Mouse (Mus musculus) hindbrain, embryonic 10.5 days (tissue): ENCODE measurements around the gene Btbd9. TPM values are rescaled to one million over a fixed set of nuclear protein-coding genes. Genes with fewer than 3 reads are reported as not detected.

Experiments
- DNase-seq: peaks from one replicate; pipeline ENCODE4 v3.0.0-alpha.2; 2017; ENCODE audit warnings: low spot score
- H3K27ac ChIP-seq: fragments of 300-500 bp; sonication (generic); 2 replicates; pipeline ENCODE4 v1.5.1; 2016; ENCODE audit warnings: mild to moderate bottlenecking, moderate library complexity
- H3K27me3 ChIP-seq: fragments of 300-500 bp; sonication (generic); 2 replicates; pipeline ENCODE4 v1.6.1; 2016; ENCODE audit warnings: mild to moderate bottlenecking; ENCODE audit not compliant: poor library complexity, insufficient read depth, severe bottlenecking
- H3K36me3 ChIP-seq: fragments of 300-500 bp; sonication (generic); 2 replicates; pipeline ENCODE4 v1.6.1; 2016; ENCODE audit warnings: mild to moderate bottlenecking, moderate library complexity
- H3K4me1 ChIP-seq: fragments of 300-500 bp; sonication (generic); replicated peaks from 2 replicates; pipeline ENCODE4 v1.6.1; 2016; ENCODE audit warnings: mild to moderate bottlenecking
- H3K4me3 ChIP-seq: fragments of 300-500 bp; sonication (generic); 2 replicates; pipeline ENCODE4 v1.5.1; 2016; ENCODE audit warnings: mild to moderate bottlenecking, moderate library complexity
- H3K9me3 ChIP-seq: fragments of 300-500 bp; sonication (generic); 2 replicates; pipeline ENCODE4 v1.6.1; 2016; ENCODE audit warnings: mild to moderate bottlenecking, moderate library complexity
- WGBS: fragments of 180-500 bp; shearing (Covaris S2); methylation state at CpG from one replicate; pipeline ENCODE4 v1.1.7; 2016; 5-methylcytosine and 5-hydroxymethylcytosine counted together
- polyA plus RNA-seq: library from polyadenylated mRNA; unstranded; fragments of >200 nt; fragmentation: Nextera tagmentation; extraction: Ambion mirVana; gene quantifications from 2 replicates; pipeline ENCODE4 v1.2.1, GENCODE M21; 2016

Gene Btbd9
- polyA plus RNA-seq, 1 experiment from 2014 or later, result 67.3 TPM

DNA sequence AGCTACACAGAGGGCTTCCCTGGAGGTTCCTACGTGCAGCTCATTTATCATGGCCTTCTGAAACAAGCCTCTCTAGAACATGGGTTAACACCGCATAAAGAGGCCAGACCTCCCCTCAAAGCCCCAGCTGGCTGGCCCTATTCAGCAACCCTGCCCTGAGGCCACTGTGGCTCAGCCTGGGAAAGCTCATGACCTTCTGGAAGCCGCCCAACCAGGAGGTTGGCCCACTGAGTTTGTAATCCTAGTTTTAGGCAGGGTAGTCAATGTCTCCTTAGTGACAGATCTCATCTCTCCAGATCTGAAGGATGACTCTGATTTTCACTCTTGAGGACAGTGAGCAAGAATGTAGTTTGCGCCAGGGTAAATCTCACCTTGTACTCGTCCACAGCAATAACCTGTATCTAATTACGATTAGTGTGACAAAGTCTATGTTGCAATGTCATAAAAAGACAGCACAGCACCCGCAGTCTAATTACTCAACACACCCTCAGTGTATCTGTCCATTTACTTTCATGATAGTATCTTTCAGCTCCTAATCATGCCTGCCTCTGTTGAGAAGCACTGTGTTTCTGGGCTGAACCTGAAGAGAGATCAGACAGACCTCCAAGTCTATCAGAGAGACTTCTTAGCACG, 320.2 kb downstream of the Btbd9 start:
- Histone ChIP-seq H3K9me3 (no peaks in the 10 kb centered on the region), H3K36me3 (no peaks in the 10 kb centered on the region), H3K27me3 (no peaks in the 10 kb centered on the region), H3K4me3 (no peak overlapping the region), H3K27ac (peak overlapping the region; percentile 82), H3K4me1 (peaks cover 79% of the 10 kb centered on the region)
- WGBS, result 64% methylated on average over 8 of the region's 8 CpGs
- DNase-seq, result peak; percentile 41

GRCm38 (mm10) chr17:30253924-30254323, 322.4 kb downstream of the Btbd9 start:
- WGBS, result 40% methylated on average over 7 of the region's 7 CpGs
- Histone ChIP-seq H3K27ac (peak overlapping the region; percentile 82), H3K4me1 (peaks cover 70% of the 10 kb centered on the region), H3K9me3 (no peaks in the 10 kb centered on the region), H3K27me3 (no peaks in the 10 kb centered on the region), H3K36me3 (no peaks in the 10 kb centered on the region), H3K4me3 (no peak overlapping the region)
- no peak for DNase-seq

- H3K4me1 ChIP-seq, result peaks cover 62% of the 10 kb centered on the region
Observed at GRCm38 (mm10) chr17:30253028-30253427, 323.3 kb downstream of the Btbd9 start.

GRCm38 (mm10) chr17:30245308-30245706, 331.0 kb downstream of the Btbd9 start:
- no peaks in the 10 kb centered on the region for H3K36me3 ChIP-seq
- H3K9me3 ChIP-seq, result no peaks in the 10 kb centered on the region
- peaks cover 68% of the 10 kb centered on the region for H3K4me1 ChIP-seq
- WGBS, result 82% methylated on average over 10 of the region's 10 CpGs
- no peak for DNase-seq
- no peak overlapping the region for H3K4me3 ChIP-seq
- H3K27ac ChIP-seq, result peak overlapping the region; percentile 66; the same call in 1 of the 2 replicates
- H3K27me3 ChIP-seq, result no peaks in the 10 kb centered on the region

More at GRCm38 (mm10) chr17:30253028-30253427, 323.3 kb downstream of the Btbd9 start:
- Histone ChIP-seq H3K27me3 (no peaks in the 10 kb centered on the region), H3K9me3 (no peaks in the 10 kb centered on the region), H3K4me3 (no peak overlapping the region), H3K36me3 (no peaks in the 10 kb centered on the region), H3K27ac (no peak overlapping the region)
- WGBS, result 54% methylated on average over 5 of the region's 5 CpGs
- no peak for DNase-seq

- 83% methylated on average over 14 of the region's 14 CpGs for WGBS
- Histone ChIP-seq H3K36me3 (no peaks in the 10 kb centered on the region), H3K27me3 (no peaks in the 10 kb centered on the region), H3K9me3 (no peaks in the 10 kb centered on the region), H3K4me1 (peaks cover 62% of the 10 kb centered on the region), H3K4me3 (no peak overlapping the region), H3K27ac (peak overlapping the region; percentile 57)
- DNase-seq, result no peak
Observed at GRCm38 (mm10) chr17:30244651-30245307, 331.5 kb downstream of the Btbd9 start.

- H3K4me1 ChIP-seq, result peaks cover 62% of the 10 kb centered on the region
- WGBS, result 82% methylated on average over 7 of the region's 7 CpGs
- no peak for DNase-seq
Observed at GRCm38 (mm10) chr17:30243540-30243939, 332.7 kb downstream of the Btbd9 start.

GRCm38 (mm10) chr17:30242647-30243046, 333.6 kb downstream of the Btbd9 start:
- no peaks in the 10 kb centered on the region for H3K36me3 ChIP-seq
- H3K27me3 ChIP-seq, result no peaks in the 10 kb centered on the region
- 91% methylated on average over 4 of the region's 4 CpGs for WGBS
- 0 out of 2 replicates have a peak overlapping the region, but pooled peaks have one; percentile 60 for H3K27ac ChIP-seq
- H3K4me1 ChIP-seq, result peaks cover 62% of the 10 kb centered on the region
- no peak for DNase-seq
- H3K4me3 ChIP-seq, result no peak overlapping the region
- H3K9me3 ChIP-seq, result no peaks in the 10 kb centered on the region

More at GRCm38 (mm10) chr17:30243540-30243939, 332.7 kb downstream of the Btbd9 start:
- Histone ChIP-seq H3K9me3 (no peaks in the 10 kb centered on the region), H3K27ac (peak overlapping the region; percentile 9; the same call in 1 of the 2 replicates), H3K27me3 (no peaks in the 10 kb centered on the region), H3K4me3 (no peak overlapping the region), H3K36me3 (no peaks in the 10 kb centered on the region)

DNA sequence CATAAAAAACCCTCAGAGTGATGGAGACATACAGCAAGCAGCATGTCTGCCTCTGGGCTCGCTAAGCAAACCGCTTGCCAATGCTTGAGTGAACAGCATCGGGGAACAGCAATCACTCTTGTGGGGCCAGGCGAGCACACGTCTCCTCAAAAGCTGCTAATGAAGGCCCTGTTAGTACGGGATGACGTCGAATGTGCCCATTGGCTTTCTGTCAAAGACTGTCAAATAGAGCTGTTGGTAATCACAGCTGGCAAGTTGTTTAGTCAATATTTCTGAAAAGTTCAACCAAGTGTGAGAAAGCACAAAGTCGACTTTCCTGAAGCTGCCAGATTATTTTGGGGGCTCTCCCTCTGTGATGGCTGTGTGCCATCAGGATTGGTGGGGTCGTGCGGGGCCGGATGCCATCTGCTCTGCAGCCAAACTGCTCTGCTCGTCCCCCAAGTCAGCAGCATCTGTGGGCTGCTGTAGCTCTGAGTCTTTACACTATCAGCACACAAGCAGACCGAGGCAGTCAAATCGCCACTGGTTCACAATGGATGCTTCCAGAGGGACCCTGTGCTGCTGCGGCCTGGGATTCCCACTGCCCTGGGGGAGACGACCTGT, 334.5 kb downstream of the Btbd9 start:
- no peaks in the 10 kb centered on the region for H3K27me3 ChIP-seq
- H3K4me1 ChIP-seq, result peaks cover 56% of the 10 kb centered on the region
- no peaks in the 10 kb centered on the region for H3K36me3 ChIP-seq
- no peaks in the 10 kb centered on the region for H3K9me3 ChIP-seq
- no peak for DNase-seq
- peak overlapping the region; percentile 60 for H3K27ac ChIP-seq
- H3K4me3 ChIP-seq, result no peak overlapping the region
- 76% methylated on average over 17 of the region's 17 CpGs for WGBS

DNA sequence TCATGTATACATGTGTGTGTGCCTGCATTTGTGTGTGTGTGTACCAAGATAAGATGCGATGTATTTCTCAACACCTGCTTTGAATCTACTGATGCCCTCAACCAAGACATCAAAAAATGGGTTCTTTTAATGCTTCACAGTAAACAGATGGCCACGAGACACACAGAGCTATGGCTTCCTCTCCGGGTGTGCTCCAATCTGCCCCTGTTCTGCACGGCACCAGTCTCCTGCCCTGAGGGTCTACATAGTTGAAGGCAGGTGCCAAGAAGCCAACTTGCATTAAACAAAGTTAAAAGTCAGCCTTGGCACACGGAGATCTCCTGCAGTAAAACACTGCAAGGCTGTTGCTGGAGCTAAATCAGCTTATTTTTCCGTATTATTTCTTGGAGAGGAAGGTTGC, 335.2 kb downstream of the Btbd9 start:
- Histone ChIP-seq H3K27ac (no peak overlapping the region), H3K4me1 (peaks cover 56% of the 10 kb centered on the region), H3K27me3 (no peaks in the 10 kb centered on the region), H3K36me3 (no peaks in the 10 kb centered on the region), H3K4me3 (no peak overlapping the region), H3K9me3 (no peaks in the 10 kb centered on the region)
- 88% methylated on average over 6 of the region's 6 CpGs for WGBS
- DNase-seq, result no peak

DNA sequence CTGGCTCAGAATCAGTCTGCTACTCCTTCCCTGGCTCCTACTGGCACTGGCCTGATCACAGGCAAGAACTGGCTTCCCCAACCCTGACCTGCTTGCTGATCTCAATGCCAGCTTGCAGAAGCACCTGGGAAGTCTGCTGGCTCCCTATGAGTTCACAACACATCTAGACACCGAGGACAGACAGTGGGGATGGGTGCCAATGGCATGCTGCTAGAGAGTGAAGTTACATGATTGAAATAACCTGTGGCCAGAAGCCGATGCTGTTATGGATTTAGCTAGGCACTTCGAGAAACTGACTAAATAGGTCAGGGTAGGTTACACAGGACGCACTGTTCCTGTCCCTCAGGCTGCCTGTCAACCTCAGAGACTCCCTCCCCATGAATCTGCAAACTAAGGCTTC, 335.6 kb downstream of the Btbd9 start:
- Histone ChIP-seq H3K9me3 (no peaks in the 10 kb centered on the region), H3K4me1 (peaks cover 56% of the 10 kb centered on the region), H3K27ac (0 out of 2 replicates have a peak overlapping the region, but pooled peaks have one; percentile 2), H3K36me3 (no peaks in the 10 kb centered on the region), H3K4me3 (no peak overlapping the region), H3K27me3 (no peaks in the 10 kb centered on the region)
- no peak for DNase-seq
- WGBS, result 82% methylated on average over 4 of the region's 4 CpGs

GRCm38 (mm10) chr17:30239458-30239857, 336.8 kb downstream of the Btbd9 start:
- Histone ChIP-seq H3K36me3 (no peaks in the 10 kb centered on the region), H3K27ac (no peak overlapping the region), H3K9me3 (no peaks in the 10 kb centered on the region), H3K27me3 (no peaks in the 10 kb centered on the region), H3K4me3 (no peak overlapping the region), H3K4me1 (peaks cover 50% of the 10 kb centered on the region)
- DNase-seq, result no peak
- 90% methylated on average over 5 of the region's 5 CpGs for WGBS

- peaks cover 35% of the 10 kb centered on the region for H3K4me1 ChIP-seq
- no peak overlapping the region for H3K27ac ChIP-seq
- WGBS, result 93% methylated on average over 7 of the region's 7 CpGs
- no peaks in the 10 kb centered on the region for H3K9me3 ChIP-seq
- no peak overlapping the region for H3K4me3 ChIP-seq
- H3K27me3 ChIP-seq, result no peaks in the 10 kb centered on the region
- no peak for DNase-seq
- no peaks in the 10 kb centered on the region for H3K36me3 ChIP-seq
Observed at GRCm38 (mm10) chr17:30237600-30237999, 338.7 kb downstream of the Btbd9 start.

GRCm38 (mm10) chr17:30236611-30237010, 339.7 kb downstream of the Btbd9 start:
- H3K36me3 ChIP-seq, result no peaks in the 10 kb centered on the region
- peaks cover 30% of the 10 kb centered on the region for H3K4me1 ChIP-seq
- H3K27ac ChIP-seq, result peak overlapping the region; percentile 24; the same call in 1 of the 2 replicates
- H3K27me3 ChIP-seq, result no peaks in the 10 kb centered on the region
- H3K4me3 ChIP-seq, result no peak overlapping the region
- 73% methylated on average over 6 of the region's 6 CpGs for WGBS
- no peaks in the 10 kb centered on the region for H3K9me3 ChIP-seq
- DNase-seq, result no peak
